Mouse (Mus musculus) midbrain, embryonic 12.5 days (tissue): ENCODE data around the gene Abca5. TPM values are rescaled to one million over a fixed set of nuclear protein-coding genes. Genes with fewer than 3 reads are reported as not detected.
"Not testable (repeated sequence)": the region's sequence is repeated elsewhere in the genome, so short reads cannot be mapped to it uniquely, and the experiment has no call there.

Experiments
- ATAC-seq: fragments of 200-750 bp; cut with Nextera tagmentation; 2 replicates; pipeline ENCODE4 v1.8.0; 2017; ENCODE audit warnings: low read depth, moderate TSS enrichment, moderate library complexity; ENCODE audit not compliant: low FRiP score
- H3K27ac ChIP-seq: fragments of 300-500 bp; sonication (generic); replicated peaks from 2 replicates; pipeline ENCODE4 v1.5.1; 2016; ENCODE audit warnings: mild to moderate bottlenecking
- H3K27me3 ChIP-seq: fragments of 300-500 bp; sonication (generic); 2 replicates; pipeline ENCODE4 v1.6.1; 2016; ENCODE audit warnings: mild to moderate bottlenecking
- H3K36me3 ChIP-seq: fragments of 300-500 bp; sonication (generic); 2 replicates; pipeline ENCODE4 v1.6.1; 2016
- H3K4me1 ChIP-seq: fragments of 300-500 bp; sonication (generic); 2 replicates; pipeline ENCODE4 v1.6.1; 2016
- H3K4me2 ChIP-seq: fragments of 300-500 bp; sonication (generic); replicated peaks from 2 replicates; pipeline ENCODE4 v1.6.1; 2016; ENCODE audit warnings: mild to moderate bottlenecking, moderate library complexity
- H3K4me3 ChIP-seq: fragments of 300-500 bp; sonication (generic); 2 replicates; pipeline ENCODE4 v1.5.1; 2016; ENCODE audit warnings: mild to moderate bottlenecking
- H3K9ac ChIP-seq: fragments of 300-500 bp; sonication (generic); replicated peaks from 2 replicates; pipeline ENCODE4 v1.6.1; 2016; ENCODE audit warnings: mild to moderate bottlenecking, moderate library complexity
- H3K9me3 ChIP-seq: fragments of 300-500 bp; sonication (generic); 2 replicates; pipeline ENCODE4 v1.6.1; 2016; ENCODE audit warnings: mild to moderate bottlenecking
- WGBS: fragments of 180-500 bp; shearing (Covaris S2); methylation state at CpG from one replicate; pipeline ENCODE4 v1.1.7; 2016; 5-methylcytosine and 5-hydroxymethylcytosine counted together
- polyA plus RNA-seq: library from polyadenylated mRNA; unstranded; fragments of >200 nt; fragmentation: Nextera tagmentation; extraction: Ambion mirVana; gene quantifications from 2 replicates; pipeline ENCODE4 v1.2.1, GENCODE M21; 2016

Gene Abca5
- polyA plus RNA-seq, 1 experiment from 2014 or later = 5.9 TPM

DNA sequence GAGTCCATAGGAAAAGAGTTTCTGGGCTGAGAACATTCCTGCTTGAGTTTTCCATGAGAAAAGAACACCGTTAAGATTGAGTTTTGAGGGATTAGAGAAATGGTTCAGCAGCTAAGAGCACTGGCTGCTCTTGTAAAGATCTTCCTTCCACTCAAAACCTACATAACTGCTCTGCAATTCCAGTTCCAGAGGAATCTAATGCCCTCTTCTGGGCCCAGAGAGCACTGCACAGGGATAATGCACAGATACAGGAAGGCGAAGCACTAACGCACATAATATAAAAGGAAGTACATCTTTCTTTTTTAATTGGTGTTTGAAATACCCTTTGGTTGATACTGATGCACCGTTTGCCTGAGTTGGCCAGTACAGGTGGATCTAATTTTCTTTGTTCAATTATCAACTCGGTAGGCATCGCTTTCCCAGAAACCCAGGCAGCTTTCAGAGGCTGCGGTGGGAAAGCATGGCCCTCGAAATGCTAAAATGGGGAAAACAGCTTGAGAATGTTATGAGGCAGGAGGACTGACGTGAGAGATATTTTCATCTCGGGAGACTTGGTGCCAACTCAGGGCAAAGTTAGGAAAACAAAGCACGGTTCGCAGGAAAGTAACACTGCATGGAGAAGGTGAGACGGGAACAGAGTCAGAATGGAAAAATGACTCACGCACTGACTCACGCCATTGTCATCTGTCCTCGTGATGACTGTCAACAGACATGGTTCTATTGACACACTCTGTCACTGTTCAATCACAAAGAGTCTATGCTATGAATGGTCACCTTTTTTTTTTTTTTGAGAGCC, 20.4 kb upstream of the Abca5 start:
- Histone ChIP-seq H3K4me2 (no peak overlapping the region), H3K9me3 (0 out of 2 replicates have a peak, but pooled peaks cover 4% of the 10 kb centered on the region), H3K27ac (no peak overlapping the region), H3K9ac (no peak overlapping the region), H3K4me3 (no peak overlapping the region), H3K36me3 (no peaks in the 10 kb centered on the region), H3K27me3 (no peaks in the 10 kb centered on the region), H3K4me1 (no peaks in the 10 kb centered on the region)
- 71% methylated on average over 16 of the region's 16 CpGs for WGBS
- no peak for ATAC-seq

DNA sequence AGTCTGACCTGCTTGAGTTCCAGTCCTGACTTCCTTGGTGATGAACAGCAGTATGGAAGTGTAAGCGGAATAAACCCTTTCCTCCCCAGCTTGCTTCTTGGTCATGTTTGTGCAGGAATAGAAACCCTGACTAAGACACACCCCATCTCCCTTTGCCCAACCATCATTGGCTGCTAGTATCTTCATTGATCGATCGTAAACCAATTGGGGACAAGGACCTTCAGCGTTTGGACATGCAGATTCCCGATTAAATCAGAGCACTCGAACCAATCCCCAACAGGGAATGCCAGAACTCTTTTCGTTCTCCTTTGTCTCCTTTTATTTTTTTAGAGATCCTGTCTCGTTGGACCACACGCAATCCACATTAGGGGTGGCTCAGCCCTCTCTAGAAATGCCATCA, 17.6 kb upstream of the Abca5 start:
- H3K9me3 ChIP-seq, H3K4me2 ChIP-seq, H3K9ac ChIP-seq, H3K27me3 ChIP-seq, H3K27ac ChIP-seq, H3K36me3 ChIP-seq, ATAC-seq, H3K4me1 ChIP-seq, H3K4me3 ChIP-seq: not testable (repeated sequence)
- WGBS = 86% methylated on average over 9 of the region's 9 CpGs

DNA sequence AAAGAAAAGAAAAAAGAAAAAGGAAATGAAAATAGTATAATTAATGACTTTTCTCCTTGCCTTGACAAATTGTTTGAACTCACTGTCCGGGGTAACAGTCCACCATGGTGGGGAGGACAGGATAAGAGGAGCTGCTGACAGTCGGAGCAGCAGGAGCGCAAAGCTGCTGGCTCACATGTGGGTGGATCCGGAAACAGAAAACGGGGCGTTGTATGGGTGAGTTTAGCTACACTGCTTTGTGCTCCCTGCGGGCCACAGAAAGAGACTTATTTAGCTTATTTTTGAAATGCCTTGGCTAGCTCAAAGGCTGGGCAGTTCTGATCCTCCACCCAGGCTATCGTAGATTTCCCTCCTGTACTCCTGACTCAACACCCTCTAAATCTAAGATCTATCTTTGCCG, 16.7 kb upstream of the Abca5 start:
- no peak for ATAC-seq

DNA sequence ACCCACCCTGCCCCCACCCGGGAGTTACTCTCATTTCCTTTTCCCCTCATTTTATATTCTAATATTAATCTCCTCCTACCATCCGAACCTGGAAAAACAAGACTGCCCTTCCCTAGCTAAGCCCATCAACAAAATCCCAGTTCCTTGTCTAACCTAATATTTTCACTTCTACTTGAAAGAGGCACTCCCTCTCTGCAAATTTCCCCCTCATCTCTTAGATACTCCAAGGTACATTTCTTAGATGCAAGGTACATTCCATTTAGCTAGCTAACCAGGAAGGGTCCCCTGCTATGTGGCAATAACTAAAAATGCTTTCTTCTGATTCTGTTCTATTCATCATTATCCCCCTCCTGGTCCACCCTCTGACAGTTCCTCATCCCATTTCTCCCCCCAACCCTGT, 10.7 kb upstream of the Abca5 start:
- H3K4me2 ChIP-seq = no peak overlapping the region
- no peak overlapping the region for H3K9ac ChIP-seq
- H3K9me3 ChIP-seq = no peaks in the 10 kb centered on the region
- H3K27ac ChIP-seq = no peak overlapping the region
- no peak overlapping the region for H3K4me3 ChIP-seq
- no peaks in the 10 kb centered on the region for H3K27me3 ChIP-seq
- no peaks in the 10 kb centered on the region for H3K4me1 ChIP-seq
- 72% methylated on average over 2 of the region's 2 CpGs for WGBS
- no peaks in the 10 kb centered on the region for H3K36me3 ChIP-seq
- ATAC-seq = no peak

More for the DNA sequence above, 16.7 kb upstream of the Abca5 start:
- no peaks in the 10 kb centered on the region for H3K36me3 ChIP-seq
- H3K4me1 ChIP-seq = no peaks in the 10 kb centered on the region
- H3K9me3 ChIP-seq = no peaks in the 10 kb centered on the region
- H3K9ac ChIP-seq = no peak overlapping the region
- H3K4me2 ChIP-seq = no peak overlapping the region
- H3K27me3 ChIP-seq = no peaks in the 10 kb centered on the region
- H3K4me3 ChIP-seq = no peak overlapping the region
- WGBS = 87% methylated on average over 9 of the region's 9 CpGs
- no peak overlapping the region for H3K27ac ChIP-seq

DNA sequence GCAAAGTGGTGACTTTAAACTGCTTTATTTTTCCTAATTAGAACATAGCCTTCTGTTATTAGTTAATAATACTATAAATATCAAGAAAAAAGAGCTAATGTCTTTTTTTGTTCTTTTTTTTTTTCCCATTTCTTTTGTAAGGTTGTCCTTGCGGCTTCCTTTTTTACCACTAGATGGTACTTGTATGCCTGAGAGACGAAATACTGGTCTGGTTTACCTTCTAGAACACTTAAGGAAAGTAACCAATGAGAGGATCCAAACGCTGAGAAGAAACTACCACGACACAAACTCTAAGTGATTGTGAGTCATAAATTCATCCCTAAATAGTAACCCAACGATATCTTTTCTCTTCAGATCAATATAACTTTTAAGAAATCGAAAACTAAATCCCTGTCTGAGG, 10.3 kb upstream of the Abca5 start:
- Histone ChIP-seq H3K4me1 (no peaks in the 10 kb centered on the region), H3K4me2 (no peak overlapping the region), H3K27ac (no peak overlapping the region), H3K36me3 (no peaks in the 10 kb centered on the region), H3K9ac (no peak overlapping the region), H3K9me3 (no peaks in the 10 kb centered on the region), H3K4me3 (no peak overlapping the region), H3K27me3 (no peaks in the 10 kb centered on the region)
- ATAC-seq = no peak
- 77% methylated on average over 6 of the region's 6 CpGs for WGBS

DNA sequence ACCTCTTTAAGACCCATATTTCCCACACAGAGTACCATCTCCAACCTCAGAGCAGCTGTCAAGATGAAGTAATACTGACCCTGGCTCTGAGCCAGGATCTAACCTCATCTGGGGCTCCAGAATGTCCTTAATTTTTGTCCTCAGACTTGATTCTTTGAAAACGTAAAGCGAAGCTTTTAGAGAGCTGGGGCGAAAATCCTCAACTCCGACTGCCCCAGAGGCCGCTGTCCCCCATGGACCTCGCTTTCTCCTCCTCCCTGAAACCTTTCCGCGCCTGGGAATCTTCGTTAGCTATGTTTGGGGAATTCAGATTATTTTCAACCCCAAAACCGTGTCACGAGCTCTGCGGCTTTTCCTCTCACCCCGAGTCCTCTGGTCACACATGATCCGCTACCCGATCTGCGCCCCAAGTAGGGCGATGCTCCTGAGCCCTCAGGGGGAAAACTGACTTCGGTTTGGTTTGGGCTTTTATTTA, 665 bp downstream of the Abca5 start:
- WGBS = under 1% methylated on average over 18 of the region's 18 CpGs
- peak; percentile 2 for ATAC-seq
- Histone ChIP-seq H3K27ac (peak overlapping the region; percentile 15; the same call in 1 of the 2 replicates), H3K4me1 (no peaks in the 10 kb centered on the region), H3K4me2 (peak overlapping the region; percentile 85), H3K9ac (peak overlapping the region; percentile 68), H3K27me3 (peaks cover 9% of the 10 kb centered on the region), H3K36me3 (no peaks in the 10 kb centered on the region), H3K9me3 (no peaks in the 10 kb centered on the region), H3K4me3 (peak overlapping the region; percentile 80)

DNA sequence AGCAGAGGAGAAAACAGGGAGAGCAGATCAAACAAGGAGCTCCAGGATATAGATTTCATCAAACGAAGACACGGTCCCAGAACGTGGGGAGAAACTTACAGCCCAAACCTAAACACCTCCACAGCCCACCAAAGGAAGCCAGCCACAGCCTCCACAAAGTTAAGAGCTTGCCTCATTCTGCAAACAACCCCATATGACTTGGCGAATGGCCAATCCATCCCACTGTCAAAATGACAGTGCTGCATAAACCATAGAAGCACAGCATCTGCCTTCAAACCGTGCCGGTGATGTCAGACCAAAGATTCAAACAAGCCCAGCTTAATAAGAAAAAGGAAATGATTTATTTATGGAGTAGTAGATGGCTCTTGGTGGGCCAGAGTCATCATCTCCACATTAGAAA, 7.4 kb downstream of the Abca5 start:
- H3K4me2 ChIP-seq = no peak overlapping the region
- H3K36me3 ChIP-seq = no peaks in the 10 kb centered on the region
- no peak overlapping the region for H3K9ac ChIP-seq
- no peaks in the 10 kb centered on the region for H3K9me3 ChIP-seq
- WGBS = 91% methylated on average over 6 of the region's 6 CpGs
- no peaks in the 10 kb centered on the region for H3K4me1 ChIP-seq
- no peak for ATAC-seq
- no peak overlapping the region for H3K4me3 ChIP-seq
- no peak overlapping the region for H3K27ac ChIP-seq
- no peaks in the 10 kb centered on the region; the same call in 1 of the 2 replicates for H3K27me3 ChIP-seq

DNA sequence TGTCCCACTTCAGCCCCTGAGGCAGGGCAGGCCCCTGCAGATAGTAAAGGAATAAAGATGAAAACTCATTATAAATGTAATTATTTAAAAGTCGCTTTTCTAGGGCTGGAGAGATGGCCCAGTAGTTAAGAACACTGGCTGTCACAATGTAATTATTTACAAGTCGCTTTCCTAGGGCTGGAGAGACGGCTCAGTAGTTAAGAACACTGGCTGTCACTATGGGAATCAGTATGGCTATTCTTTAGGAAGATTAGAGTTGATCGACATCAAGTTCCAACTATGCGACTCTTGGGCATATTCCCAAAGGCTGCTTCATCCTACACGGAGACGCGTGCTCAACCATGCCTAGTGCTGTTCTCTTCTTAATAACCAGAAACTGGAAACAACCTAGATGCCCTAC, 15.2 kb downstream of the Abca5 start:
- no peak for ATAC-seq
- no peaks in the 10 kb centered on the region for H3K36me3 ChIP-seq
- H3K4me3 ChIP-seq = no peak overlapping the region
- no peaks in the 10 kb centered on the region for H3K4me1 ChIP-seq
- 26% methylated on average over 8 of the region's 8 CpGs for WGBS
- H3K27me3 ChIP-seq = no peaks in the 10 kb centered on the region
- H3K27ac ChIP-seq = no peak overlapping the region
- H3K9ac ChIP-seq = no peak overlapping the region
- H3K9me3 ChIP-seq = no peaks in the 10 kb centered on the region
- no peak overlapping the region for H3K4me2 ChIP-seq

DNA sequence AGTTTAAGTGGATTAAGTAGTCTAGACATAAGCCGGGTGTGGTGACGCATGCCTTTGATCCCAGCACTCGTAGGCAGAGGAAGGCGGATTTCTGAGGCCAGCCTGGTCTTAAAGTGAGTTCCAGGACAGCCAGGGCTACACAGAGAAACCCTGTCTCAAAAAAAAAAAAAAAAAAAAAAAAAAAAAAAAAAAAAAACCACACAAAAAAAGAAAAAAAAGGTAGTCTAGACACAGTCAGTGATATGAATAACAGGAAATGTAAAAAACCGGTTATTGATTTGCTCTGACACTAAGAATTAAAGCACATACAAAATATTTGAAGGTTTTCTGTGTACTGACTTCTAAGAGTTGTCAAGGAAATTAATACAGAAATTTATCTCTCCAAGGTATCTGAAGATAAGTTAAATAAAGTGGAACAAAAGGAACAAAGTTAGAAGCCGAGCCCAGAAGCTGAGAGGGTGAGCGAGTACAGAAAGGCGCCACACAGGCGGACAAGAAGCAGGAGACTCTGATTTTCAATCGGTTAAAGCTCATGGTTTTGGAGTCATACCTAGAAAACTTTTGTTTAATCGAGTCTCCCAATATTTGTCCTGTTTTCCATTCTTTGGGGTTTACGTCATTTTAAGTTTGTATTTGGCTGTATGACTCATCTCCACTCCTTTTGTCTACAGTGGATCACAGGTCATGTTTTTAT, 30.9 kb downstream of the Abca5 start:
- no peak for ATAC-seq
- WGBS = 80% methylated on average over 12 of the region's 12 CpGs
- no peak overlapping the region for H3K27ac ChIP-seq

DNA sequence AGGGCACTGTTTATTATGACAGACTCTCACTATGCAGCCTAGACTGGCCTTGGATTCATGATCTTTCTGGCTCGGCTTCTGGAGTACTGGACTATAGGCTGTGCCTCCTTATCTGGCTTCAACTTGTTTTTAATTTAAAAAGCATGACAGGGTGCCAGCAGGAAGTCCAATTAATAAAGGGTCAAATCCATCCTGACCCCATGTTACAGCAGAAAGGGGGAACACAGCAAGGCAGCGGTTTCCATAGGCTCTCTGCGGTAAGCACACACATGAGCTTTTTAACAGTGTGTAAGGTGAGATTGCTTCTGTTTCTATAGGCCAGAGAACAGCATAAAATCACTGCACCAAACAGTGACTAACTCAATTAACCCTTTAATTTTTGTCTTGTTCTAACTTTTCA, 34.1 kb downstream of the Abca5 start:
- no peak for ATAC-seq
- no peak overlapping the region for H3K4me2 ChIP-seq
- no peak overlapping the region for H3K9ac ChIP-seq
- H3K4me1 ChIP-seq = no peaks in the 10 kb centered on the region
- no peak overlapping the region for H3K27ac ChIP-seq
- H3K27me3 ChIP-seq = no peaks in the 10 kb centered on the region
- no peaks in the 10 kb centered on the region for H3K9me3 ChIP-seq
- no peak overlapping the region for H3K4me3 ChIP-seq
- 37% methylated on average over 3 of the region's 3 CpGs for WGBS
- no peaks in the 10 kb centered on the region for H3K36me3 ChIP-seq

More for the DNA sequence above, 30.9 kb downstream of the Abca5 start:
- Histone ChIP-seq H3K9me3 (no peaks in the 10 kb centered on the region), H3K4me3 (no peak overlapping the region), H3K36me3 (no peaks in the 10 kb centered on the region), H3K9ac (no peak overlapping the region), H3K27me3 (no peaks in the 10 kb centered on the region), H3K4me1 (no peaks in the 10 kb centered on the region), H3K4me2 (no peak overlapping the region)

DNA sequence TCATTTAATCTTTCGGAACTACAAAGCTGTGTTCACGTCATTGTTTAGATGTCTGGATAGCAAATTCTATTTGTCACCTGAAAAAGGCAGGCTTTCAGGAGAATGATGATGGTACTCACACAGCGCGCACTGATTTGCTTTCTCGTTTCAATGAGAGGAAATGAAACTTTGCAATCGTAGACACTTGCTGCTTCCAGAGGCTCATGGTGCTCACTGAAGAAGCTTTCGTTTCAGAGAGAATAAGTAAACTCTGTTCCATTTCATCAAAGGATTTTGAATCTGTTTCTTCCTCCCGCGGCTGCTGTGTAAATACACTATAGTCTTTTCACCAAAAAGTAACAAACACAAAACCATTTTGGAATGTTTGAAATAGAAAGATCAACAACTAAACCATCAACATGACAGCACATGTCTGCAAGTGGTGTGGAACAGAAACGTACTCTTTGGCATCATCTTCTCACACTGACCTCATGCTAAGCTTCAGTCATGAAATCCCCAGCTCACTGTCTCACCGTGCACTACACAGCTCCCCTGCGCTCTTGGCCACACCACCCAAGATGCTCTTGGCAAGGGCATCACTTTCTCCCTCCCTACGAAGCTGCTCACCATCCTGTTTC, 39.5 kb downstream of the Abca5 start:
- H3K4me3 ChIP-seq = no peak overlapping the region
- no peak overlapping the region for H3K9ac ChIP-seq
- H3K4me1 ChIP-seq = no peaks in the 10 kb centered on the region
- no peak overlapping the region for H3K4me2 ChIP-seq
- no peak overlapping the region for H3K27ac ChIP-seq
- no peaks in the 10 kb centered on the region for H3K27me3 ChIP-seq
- no peaks in the 10 kb centered on the region for H3K9me3 ChIP-seq
- 83% methylated on average over 13 of the region's 13 CpGs for WGBS
- no peak for ATAC-seq
- no peaks in the 10 kb centered on the region for H3K36me3 ChIP-seq

DNA sequence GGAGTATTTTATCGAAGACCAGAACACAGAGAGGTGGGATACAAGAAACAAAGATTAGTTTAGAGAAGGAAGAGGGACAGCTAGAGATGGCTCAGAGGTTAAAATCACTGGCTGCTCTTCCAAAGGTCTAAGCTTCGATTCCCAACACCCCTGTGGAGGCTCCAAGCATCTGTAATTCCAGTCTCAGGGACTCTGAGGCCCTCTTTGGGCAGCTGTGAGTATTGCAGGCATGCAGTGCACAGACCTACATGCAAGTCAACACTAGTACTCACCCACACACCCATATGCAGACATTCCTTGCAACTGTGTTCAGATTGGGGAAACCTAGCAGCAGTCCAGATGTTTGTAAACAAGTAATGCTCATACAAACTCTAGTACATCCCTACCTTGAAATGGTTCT, 46.9 kb downstream of the Abca5 start:
- WGBS = 85% methylated on average over 2 of the region's 2 CpGs
- Histone ChIP-seq H3K27me3 (no peaks in the 10 kb centered on the region), H3K4me1 (no peaks in the 10 kb centered on the region), H3K9me3 (no peaks in the 10 kb centered on the region), H3K36me3 (no peaks in the 10 kb centered on the region), H3K4me2 (no peak overlapping the region), H3K4me3 (no peak overlapping the region), H3K9ac (no peak overlapping the region), H3K27ac (no peak overlapping the region)
- ATAC-seq = no peak
